Mouse (Mus musculus): Measurements from ENCODE around the gene Apoc4.

Gene Apoc4

DNA sequence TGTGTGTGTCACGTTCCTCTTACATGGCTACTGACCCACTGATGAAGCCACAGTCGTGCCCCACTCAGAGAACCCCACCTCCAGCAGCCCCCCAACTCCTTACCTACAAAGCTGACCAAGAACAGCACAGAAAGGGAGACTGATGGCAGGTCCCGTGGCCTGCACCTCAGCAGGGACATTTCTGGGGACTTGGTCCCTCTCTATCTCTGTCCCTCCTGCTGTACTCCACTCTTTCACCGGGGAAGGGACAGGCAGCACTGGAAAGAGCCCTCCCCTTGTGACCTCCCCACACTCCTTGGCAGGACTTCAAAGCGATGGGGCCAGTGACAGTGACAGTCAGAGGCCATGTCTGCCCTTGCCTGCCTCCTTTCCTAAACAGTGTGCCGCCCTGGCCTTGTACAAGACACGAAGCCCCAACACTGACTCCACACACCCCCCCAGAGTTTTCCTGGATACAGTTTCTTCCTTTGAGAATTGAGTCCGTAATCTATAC is at the start of gene Apoc4, which contains the start of gene Gm44805:
Gene Apoc4 (minus strand): TSS at position 278 of the 493 bp plus-strand sequence.
Gene Gm44805 (minus strand): TSS at position 222 of the 493 bp plus-strand sequence.
- DNase-seq (ENCODE audit: low spot score) = no peak

DNA sequence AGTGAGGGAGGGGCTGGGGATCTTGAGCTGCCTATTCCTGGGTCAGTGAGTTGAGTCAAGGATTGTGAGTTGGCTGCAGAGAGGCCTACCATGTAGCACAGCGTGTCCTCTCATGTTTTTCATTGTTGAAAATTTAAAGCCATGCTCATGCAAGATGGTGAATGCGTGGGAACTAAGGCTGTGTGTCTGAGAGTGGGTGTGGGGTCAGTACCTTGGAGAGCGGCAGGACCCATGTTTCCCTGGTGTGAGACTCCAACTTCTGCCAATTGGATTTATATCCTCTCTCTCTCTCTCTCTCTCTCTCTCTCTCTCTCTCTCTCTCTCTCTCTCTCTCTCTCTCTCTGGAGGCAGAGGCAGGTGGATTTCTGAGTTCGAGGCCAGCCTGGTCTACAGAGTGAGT is 45.3 kb upstream of the Apoc4 start:
- DNase-seq (ENCODE audit: low spot score) = no peak

DNA sequence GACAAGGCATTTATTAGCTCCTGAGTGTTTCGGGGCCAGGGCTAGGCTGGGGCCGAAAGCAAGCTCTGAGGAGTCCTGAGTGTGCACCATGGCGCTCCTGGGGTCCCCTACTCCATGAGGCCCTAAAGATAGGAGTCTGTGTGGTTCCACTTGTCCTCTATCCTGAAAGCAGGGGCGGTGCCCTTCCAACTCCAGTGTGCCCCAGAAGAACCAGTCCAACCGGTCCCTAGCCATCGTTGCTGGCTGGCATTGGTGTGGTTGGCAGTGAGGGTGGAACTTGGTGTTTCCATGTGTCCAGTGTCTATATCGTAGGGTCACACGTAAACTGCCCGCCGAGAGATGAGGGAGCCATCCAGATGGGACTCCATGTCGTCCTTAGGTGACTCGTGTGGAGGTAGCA is 42.9 kb upstream of the Apoc4 start:
- DNase-seq (ENCODE audit: low spot score) = no peak

DNA sequence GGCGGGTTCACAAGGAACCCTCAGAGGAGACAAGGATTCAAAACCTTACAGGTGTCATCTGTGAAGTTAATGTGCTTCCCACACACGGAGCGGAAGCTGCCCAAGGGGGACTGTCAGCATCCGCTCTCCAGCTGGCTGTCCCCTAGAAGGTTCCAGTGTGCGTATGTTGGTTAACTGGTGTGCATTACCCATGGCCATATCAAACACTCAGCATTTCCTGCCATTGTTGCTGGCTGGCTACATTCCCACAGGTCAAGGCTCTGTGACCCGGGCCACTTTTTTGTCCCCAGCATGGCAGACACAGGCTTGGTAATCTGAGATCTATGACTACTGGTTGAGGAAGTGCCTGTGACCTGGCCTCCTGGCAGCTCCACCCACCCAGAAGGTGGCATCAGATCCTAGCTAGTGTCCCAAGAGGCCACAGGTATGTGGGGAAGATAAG is 41.5 kb upstream of the Apoc4 start:
- DNase-seq (ENCODE audit: low spot score) = no peak

DNA sequence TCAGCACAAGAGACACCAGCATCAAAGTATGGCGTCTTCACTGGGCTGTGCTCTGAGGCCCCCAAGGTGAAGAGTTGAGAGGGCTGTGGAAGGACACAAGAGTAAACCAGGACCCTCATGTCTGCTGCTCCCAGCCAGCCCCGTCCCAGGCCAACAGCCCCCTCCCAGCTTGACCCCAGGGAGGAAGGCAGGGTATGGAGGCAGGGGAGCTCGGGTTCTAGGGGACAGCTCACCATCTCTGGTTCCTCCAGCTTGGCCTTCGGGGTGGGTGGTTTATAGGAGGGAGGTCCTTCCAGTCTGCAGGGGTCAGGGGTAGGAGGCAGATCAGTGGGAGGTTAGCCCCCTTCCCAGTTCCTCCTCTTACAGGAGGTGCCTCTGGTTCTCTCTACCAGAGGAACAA is 37.9 kb upstream of the Apoc4 start:
- DNase-seq (ENCODE audit: low spot score) = no peak

DNA sequence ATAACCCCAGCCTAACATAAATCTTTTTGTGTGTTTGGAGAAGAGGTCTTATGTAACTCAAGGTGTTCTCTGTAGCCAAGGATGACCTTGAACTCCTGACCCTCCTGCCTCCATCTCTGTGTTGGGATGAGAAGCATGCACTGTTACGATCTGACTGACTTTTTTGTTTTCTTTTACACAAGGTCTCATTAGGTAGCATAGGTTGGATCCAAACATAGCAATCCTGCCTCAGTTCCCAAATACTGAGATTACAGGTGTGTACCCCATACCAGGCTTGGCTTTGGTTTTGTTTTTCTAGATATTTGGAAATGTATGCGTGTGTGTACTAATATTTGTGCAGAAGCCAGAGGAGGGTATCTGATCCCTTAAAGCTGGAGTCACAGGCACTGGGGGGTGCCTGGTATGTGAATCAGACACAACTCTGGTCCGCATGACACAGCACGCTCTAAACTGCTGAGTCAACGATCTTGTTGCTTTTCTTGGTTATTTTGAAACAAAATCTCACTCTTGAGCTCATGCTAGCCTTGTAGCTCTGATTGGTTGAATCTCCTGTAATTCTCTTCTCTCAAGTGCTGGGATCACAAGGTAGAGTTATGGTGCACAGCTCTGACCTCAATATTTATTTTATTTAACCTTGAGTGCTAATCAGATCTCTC is 37.1 kb upstream of the Apoc4 start:
- no peak for DNase-seq (ENCODE audit: low spot score)

DNA sequence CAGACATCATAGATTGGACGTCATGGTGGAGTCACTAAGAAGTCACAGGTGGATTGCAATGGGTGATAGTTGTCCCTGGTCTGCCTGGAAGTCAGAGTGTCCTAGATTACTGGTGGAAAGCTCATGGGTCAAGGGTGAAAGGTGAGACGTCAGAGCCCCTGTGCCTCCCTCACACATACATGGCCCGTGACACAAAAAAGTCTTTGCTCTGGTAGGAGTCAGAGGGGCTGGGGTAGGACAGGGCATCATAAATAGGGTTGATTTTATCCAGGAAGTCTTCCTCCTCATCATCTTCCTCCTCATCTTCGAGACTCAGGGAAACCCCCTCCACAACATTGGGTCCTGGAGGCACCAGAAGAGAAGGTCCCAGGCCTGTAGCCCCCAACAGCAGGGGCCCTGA is 36.1 kb upstream of the Apoc4 start:
- no peak for DNase-seq (ENCODE audit: low spot score)

DNA sequence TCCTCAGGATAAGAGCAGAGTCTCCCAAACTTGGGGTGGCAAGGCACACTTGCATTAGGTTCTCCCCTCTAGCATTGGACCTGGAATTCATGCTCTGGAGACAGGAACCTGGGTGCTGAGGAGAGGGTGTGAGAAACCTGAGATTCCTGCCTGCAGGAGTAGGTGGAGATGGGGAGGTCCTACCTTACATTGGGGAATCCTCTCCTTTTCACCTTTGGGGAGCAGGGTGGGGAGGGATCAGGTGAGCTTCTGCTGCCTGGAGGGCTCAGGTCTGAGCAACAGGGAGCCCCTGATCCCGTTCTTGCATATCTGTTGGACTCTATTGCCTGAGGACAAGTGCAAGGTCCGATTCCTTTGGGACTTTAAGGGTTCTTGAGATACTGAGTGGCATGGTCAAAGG is 35.5 kb upstream of the Apoc4 start:
- no peak for DNase-seq (ENCODE audit: low spot score)

DNA sequence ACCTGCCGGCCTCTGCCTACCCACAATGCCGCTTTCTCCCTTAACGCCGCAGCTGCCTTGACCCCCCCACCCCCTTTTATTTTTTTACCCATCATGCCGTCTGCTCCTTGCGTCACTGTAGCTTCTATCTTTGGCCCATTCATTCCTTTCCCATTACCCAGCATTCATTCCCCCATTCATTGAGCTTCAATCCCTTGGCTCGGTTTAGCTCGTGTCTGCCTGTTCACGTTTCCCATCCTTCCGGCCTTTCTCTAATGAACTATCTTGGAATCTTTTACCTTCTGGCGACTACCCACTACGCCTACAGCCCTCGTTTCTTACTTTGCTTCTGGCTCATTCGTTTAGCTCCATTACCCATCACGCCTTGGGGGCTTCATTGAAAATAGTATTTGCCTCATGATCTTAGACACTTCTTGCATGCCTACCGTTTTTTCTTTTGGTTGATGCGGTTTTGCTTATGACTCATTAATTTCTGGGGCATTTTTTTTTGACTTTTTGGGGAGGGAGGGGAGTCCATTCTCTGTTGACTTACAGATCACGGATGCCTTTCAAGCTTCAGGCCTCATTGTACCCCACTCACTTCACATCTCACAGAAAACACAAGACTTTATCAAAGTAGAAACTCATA is 34.9 kb upstream of the Apoc4 start:
- DNase-seq (ENCODE audit: low spot score) = no peak

DNA sequence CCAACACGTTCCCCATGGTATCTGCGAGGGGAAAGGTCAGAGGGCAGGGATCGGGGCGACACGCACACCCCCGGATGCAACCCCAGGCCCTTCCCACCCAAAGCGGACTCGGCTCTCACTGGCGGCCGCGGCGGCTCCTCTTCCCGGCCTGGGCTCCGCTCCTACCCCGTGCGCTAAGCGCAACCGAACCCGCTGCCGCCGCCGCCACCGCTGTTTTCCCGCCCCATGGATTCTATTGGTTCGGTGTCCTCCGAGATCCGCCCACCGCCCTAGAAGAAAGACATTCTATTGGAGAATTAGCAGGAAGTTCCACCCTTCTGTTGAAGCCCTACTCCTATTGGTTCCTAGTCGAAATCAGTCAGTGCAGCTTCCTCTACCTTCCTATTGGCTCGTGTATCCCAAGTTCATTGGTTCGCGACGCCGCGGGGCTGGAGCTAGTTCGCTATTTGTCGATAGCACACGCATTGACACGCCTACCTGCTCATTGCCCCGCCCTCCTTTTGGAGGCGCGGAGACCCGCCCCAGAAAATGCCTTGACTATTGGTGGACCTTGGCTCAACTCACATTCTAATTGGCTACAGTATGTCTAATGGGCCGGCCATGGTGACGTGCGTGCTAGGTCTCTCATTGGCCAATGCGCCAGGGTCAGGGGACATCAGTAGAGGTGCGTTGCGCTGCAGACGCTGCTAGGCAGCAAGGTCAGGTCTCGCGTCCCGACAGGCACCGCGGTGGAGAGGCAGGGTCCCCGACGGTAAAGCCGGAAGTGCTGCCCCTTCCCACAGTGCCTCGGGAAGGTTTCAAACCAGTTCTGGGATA is 34.2 kb upstream of the Apoc4 start, which contains the start of gene Tomm40:
Gene Tomm40 (minus strand): TSS at position 200 of the 816 bp plus-strand sequence.
- peak; percentile 97 for DNase-seq (ENCODE audit: low spot score)

DNA sequence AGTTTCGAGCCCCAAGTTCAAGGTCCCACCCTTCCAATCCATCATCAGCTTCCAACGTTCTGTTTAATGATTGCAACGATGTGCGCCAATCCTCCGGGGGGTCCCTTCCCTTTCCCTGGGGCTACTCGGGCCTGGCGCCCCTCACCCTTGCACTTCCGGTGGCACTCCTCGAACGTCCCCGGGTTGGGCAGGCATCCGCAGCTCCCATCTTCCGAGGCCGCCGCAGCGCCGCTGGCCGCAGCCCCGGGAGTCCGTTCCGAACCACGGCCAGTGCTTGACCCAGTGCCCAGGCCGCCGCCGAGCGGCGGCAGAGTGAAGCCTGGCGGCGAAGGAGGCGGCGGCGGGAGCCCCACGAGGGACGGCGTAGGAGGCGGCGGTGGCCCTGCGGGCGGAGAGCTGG is 33.6 kb upstream of the Apoc4 start:
- DNase-seq (ENCODE audit: low spot score) = no peak

DNA sequence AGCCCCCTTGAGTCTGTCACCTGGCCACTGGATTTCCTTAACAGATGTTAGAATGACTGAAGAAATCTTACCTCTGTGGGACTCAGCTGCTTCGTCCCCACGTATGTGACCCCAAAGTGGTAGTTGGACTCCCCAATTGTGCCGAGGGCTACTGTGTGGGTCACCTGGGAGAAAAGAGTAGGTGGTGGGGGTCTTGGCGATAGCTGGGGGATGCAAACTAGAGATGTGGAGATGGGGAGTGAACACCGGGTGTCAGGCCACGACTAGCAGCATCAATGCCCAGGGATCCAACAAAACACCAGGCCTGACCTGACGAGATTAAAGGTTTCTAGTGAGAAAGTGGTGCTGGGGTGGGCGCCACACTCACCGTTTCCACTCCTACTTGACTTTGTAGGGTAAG is 32.3 kb upstream of the Apoc4 start:
- DNase-seq (ENCODE audit: low spot score) = no peak

DNA sequence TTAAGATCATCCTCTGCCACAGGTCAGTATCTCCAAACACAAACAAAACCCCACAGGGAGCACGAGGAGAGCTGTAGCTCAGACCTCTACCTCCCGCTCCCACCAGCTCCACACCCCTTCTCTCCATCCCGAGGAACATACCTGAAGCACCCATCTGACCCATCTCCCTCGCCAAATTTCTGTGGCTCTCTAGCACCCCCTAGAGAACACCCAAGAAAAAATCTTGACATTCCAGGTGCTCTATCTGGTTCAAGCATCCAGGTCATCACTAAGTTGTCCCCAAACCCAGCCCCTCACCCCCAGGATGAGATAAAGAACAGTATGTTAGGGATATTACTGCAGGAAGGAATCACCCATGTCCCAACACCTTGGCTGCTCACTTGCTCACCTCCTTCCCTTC is 31.9 kb upstream of the Apoc4 start:
- no peak for DNase-seq (ENCODE audit: low spot score)

DNA sequence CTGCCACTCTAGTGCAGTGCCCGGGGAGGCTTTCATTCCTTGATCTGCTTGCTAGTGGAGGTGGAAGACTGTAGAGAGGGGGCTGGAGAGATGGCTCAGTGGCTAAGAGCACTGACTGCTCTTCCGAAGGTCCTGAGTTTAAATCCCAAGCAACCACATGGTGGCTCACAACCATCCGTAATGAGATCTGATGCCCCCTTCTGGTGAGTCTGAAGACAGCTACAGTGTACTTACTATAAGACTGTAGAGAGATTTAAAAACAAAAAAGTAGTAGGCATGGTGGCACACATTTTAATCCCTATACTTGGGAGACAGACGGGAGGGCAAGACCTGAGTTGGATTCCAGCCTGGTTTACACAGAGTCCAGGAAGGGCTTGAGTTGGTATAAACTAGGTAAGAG is 31.1 kb upstream of the Apoc4 start:
- DNase-seq (ENCODE audit: low spot score) = no peak

DNA sequence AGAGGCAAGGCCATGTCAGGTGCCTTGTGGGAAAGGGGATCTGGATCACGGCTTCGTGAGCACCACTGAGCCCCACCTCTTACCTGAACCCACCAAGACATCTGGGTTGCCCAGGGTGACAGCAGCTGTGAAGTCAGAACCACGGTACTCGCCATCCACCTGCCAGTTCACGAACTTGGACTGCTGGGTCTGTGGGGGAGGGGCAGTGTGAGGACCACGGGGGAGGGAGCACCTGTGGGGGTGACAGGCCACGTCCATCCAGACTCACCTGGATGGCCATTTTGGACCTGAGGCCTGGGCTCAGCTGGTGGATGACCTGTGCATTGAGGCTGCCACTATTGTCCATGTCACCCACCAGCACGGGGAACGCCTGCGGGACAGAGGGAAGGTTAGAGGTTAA is 29.4 kb upstream of the Apoc4 start:
- no peak for DNase-seq (ENCODE audit: low spot score)

DNA sequence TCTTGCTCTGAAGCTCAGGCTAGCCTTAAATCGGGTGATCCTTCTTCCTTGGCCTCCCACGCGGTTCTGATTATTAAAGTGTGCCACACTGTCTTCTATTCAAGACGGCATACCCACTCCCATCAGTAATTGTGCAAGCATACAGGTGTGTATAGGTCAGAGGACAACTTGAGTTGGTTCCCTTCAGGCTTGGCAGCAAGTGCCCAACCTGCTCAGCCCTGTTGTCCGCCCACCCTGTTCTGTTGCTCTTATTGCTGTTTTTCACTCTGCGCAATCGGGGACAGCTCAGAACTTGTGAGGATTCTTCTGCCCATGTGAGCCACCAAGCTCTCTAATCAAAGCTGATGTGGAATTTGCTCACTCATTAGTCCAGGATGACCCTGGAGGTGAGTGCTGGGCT is 24.0 kb upstream of the Apoc4 start:
- DNase-seq (ENCODE audit: low spot score) = no peak

DNA sequence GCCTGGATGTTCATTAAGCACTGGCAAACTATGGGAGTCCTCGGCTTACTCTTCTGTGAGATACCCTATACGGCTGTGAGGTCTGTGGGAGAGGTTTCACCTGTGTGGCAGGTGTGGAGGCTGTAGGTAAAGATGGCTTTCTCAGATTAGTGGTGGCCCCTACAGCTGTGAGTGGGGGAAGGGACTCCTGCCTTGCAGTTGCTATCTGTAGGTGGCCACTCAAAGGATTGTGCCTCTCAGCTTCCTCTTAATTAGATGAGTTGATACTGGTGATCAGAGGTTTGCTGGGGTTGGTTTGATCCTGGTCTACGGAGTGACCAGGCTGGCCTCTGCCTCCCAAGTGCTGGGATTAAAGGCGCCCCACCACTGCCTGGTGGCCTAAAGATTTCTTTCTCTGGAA is 23.2 kb upstream of the Apoc4 start:
- DNase-seq (ENCODE audit: low spot score) = no peak

DNA sequence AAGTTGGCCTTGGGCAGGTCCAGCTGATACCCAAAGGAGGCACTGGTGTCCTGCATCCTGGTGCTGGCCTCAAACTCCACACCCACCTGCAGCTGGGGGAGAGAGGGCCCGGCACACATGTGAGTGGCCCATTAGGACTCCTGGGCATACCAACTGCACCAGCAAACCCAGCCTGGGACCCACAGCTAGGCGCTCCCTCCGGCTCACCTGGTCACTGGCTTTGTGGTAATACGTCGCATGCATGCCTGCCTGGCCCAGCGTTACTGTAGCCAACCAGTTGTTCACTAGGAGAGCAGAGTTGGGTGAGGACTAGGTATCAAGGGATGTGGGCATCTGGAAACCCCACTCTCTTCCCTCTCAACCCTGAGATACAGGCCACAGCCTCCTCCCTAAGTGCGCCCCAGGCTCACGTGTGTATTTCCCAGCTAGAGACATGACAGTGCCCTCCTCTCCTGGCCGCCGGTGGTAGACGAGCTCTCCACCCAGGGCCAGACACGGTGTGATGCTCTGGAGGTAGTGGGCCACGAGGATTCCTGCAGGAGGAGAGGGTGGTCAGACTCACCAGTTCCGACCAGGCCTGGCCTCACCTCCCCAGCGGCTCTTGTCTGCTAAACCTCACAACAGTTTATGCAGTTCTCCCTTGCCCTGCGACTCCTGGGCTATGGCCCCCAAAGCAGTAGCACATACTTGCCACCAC is 21.7 kb upstream of the Apoc4 start:
- DNase-seq (ENCODE audit: low spot score) = no peak

DNA sequence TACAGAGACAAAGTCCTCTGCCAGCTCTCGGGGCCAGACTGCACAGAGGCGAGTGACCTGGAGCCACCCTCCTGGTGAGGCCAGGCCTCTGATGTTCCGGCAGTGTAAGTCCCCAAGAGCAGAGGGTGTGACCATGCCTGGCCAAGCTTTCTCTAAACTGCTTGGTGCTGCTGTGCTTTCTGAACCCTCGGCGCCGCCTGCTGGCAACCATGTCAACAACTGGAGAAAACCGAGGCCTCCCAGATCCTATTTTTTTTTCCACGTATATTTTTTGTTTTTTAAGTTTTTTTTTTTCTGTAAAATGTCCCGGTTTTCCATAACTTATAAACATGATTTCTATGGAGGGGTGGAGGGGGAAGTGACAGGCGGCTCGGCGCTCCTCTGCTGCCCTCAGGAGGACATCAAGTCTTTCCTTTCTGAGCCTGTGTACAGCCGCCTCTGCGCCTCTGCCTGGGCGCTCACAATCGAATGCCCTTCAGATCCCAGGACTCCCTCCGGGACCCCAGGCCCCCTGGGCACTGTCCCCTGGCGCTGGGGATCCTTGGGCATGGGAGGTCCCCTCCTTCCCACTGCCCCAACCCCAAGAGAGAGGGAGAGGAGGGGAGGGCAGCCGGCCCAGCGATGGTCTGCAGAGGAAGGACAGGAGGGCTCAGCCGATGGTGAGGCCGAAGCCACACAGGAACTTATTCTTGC is 19.9 kb upstream of the Apoc4 start:
- DNase-seq (ENCODE audit: low spot score) = peak; percentile 75

DNA sequence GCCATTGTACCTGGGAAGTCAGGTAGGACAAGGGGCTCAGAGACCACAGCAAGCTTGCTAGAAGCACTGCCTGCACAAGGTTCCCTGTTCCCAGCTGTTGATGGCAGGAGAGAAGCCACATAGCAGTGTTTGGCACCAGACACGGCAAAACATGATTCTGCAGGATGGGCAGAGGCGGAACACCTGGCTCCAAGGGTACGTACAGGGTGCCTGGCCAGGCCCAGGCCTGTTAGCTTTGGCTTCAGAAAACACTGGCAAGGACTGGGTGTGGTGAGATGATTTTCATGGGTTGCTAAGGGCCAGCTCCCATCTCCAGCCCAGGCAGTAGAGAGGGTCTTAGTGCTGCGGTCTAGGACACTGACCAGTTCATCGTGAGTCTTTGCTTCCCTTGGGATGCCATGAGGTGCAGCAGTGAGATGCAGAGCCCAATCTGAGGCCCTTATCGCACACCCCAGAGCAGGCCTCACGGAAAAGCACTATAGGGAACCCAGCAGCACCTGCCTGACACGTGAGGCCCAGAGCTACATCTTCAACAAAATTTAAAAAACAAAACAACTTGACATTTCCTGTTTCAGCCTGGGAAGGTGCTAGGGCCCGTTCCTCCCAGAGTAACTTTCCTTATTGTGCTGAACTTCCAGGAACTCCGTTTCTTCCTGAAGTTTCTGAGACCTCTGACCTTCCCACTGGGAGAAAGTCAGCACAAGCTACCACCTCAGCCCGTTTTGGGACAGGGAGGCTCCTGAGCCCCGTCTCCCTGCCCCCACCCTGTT is 19.2 kb upstream of the Apoc4 start:
- no peak for DNase-seq (ENCODE audit: low spot score)

DNA sequence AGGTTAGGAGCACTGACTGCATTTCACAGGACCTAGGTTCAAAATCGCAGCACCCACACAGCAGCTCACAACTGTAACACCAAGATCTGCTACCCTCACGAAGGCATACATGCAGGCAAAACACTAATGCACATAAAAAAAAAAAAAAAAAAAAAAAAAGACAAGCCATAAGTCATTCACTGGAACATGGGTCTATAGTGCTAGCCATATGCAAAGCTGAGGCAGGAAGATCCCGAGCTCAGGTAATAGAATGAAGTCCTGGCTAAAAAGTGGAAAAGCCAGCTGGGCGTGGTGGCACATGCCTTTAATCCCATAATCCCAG is 18.5 kb upstream of the Apoc4 start:
- no peak for DNase-seq (ENCODE audit: low spot score)
